Mouse (Mus musculus) hindbrain, embryonic 13.5 days (tissue): ENCODE measurements around the gene Olfr281. TPM values are rescaled to one million over a fixed set of nuclear protein-coding genes. Genes with fewer than 3 reads are reported as not detected.
"Not testable (repeated sequence)": the region's sequence is repeated elsewhere in the genome, so short reads cannot be mapped to it uniquely, and the experiment has no call there.

Experiments used
- ATAC-seq: fragments of 200-750 bp; cut with Nextera tagmentation; 2 replicates; pipeline ENCODE4 v1.8.0; 2017; ENCODE audit warnings: moderate TSS enrichment; ENCODE audit not compliant: low FRiP score
- H3K27ac ChIP-seq: fragments of 300-500 bp; sonication (generic); 2 replicates; pipeline ENCODE4 v1.5.1; 2015; ENCODE audit warnings: inconsistent platforms, mild to moderate bottlenecking, moderate library complexity
- H3K27me3 ChIP-seq: fragments of 300-500 bp; sonication (generic); 2 replicates; pipeline ENCODE4 v1.6.1; 2015; ENCODE audit warnings: mild to moderate bottlenecking, inconsistent platforms
- H3K36me3 ChIP-seq: fragments of 300-500 bp; sonication (generic); 2 replicates; pipeline ENCODE4 v1.6.1; 2015; ENCODE audit warnings: mild to moderate bottlenecking, inconsistent platforms
- H3K4me1 ChIP-seq: fragments of 300-500 bp; sonication (generic); replicated peaks from 2 replicates; pipeline ENCODE4 v1.6.1; 2015; ENCODE audit warnings: inconsistent platforms
- H3K4me2 ChIP-seq: fragments of 300-500 bp; sonication (generic); 2 replicates; pipeline ENCODE4 v1.6.1; 2015; ENCODE audit warnings: inconsistent platforms, mild to moderate bottlenecking, moderate library complexity
- H3K4me3 ChIP-seq: fragments of 300-500 bp; sonication (generic); 2 replicates; pipeline ENCODE4 v1.5.1; 2015; ENCODE audit warnings: mild to moderate bottlenecking, inconsistent platforms
- H3K9ac ChIP-seq: fragments of 300-500 bp; sonication (generic); 2 replicates; pipeline ENCODE4 v1.6.1; 2015; ENCODE audit warnings: mild to moderate bottlenecking, inconsistent platforms
- H3K9me3 ChIP-seq: fragments of 300-500 bp; sonication (generic); 2 replicates; pipeline ENCODE4 v1.6.1; 2016; ENCODE audit warnings: inconsistent platforms
- WGBS: fragments of 180-500 bp; shearing (Covaris S2); methylation state at CpG from one replicate; pipeline ENCODE4 v1.1.7; 2015; 5-methylcytosine and 5-hydroxymethylcytosine counted together
- polyA plus RNA-seq: library from polyadenylated mRNA; unstranded; fragments of >200 nt; fragmentation: Nextera tagmentation; extraction: Ambion mirVana; gene quantifications from 2 replicates; pipeline ENCODE4 v1.2.1, GENCODE M21; 2015

Gene Olfr281
- not detected in 2 replicates for polyA plus RNA-seq

GRCm38 (mm10) chr15:98452288-98452687, at the start of gene Olfr281:
Gene Olfr281, plus strand, starts transcription at chr15:98452588.
- Histone ChIP-seq H3K9me3 (no peaks in the 10 kb centered on the region), H3K36me3 (no peaks in the 10 kb centered on the region), H3K27ac (no peak within 1 kb of the TSS), H3K4me3 (no peak within 1 kb of the TSS), H3K27me3 (no peaks in the 10 kb centered on the region), H3K4me1 (no peaks in the 10 kb centered on the region), H3K9ac (no peak within 1 kb of the TSS), H3K4me2 (no peak within 1 kb of the TSS)
- ATAC-seq = no peak
- 93% methylated on average over 7 of the region's 7 CpGs for WGBS

DNA sequence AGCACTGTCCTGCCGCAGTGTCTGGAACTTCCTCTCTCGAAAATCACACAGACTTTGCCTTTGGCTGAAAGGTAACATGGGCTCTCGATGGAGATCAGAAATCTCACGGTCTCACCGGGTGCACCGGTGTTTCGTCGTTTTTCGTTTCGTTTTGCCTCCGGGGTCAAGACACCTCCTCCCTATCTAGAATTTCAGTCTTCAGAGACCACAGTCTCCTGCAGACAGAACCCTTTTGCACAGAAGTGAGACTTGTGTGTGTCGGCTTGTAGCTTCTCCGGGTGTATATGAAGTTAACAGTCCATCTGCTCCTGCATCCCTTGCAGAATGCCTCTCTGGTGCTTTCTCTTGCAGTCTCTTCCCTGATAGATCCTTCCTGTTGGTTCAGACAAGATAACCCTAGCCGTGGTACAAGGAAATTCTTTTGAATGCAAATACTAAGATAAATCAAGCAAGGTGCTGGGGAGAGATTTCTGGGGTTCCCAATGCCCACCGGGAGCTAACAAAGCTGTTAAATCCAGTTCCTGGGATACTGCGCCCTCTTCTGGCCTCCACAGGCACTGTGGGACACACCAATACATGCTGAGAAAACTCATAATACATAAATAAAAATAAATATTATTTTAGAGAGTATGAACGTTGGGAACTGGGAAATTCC, 43.9 kb upstream of the Olfr281 start:
- H3K27ac ChIP-seq = no peak overlapping the region
- H3K9ac ChIP-seq = no peak overlapping the region
- WGBS = 73% methylated on average over 17 of the region's 17 CpGs
- ATAC-seq = no peak
- no peaks in the 10 kb centered on the region for H3K4me1 ChIP-seq
- no peak overlapping the region for H3K4me3 ChIP-seq
- H3K36me3 ChIP-seq = no peaks in the 10 kb centered on the region
- H3K27me3 ChIP-seq = no peaks in the 10 kb centered on the region
- H3K4me2 ChIP-seq = no peak overlapping the region
- H3K9me3 ChIP-seq = peaks cover 3% of the 10 kb centered on the region; the same call in 1 of the 2 replicates

DNA sequence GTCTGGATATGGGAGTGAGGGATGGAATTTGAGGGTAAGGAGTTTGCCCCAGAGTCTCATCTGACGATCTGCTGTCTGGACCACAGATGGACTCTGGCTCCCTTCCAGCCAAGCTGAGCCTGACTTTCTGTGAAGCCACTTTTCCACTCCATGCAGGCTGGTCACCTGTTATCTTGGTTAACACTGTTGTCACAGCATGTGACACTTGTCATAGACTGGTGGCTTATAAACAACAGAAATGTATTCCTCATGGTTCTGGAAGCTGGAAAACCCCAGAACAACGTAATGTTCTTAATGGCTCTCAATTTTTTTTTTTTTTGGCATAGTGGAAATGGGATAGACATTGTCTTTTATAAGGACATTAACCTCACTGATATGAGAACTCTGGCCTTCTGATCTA, 42.8 kb upstream of the Olfr281 start:
- peaks cover 3% of the 10 kb centered on the region; the same call in 1 of the 2 replicates for H3K9me3 ChIP-seq
- H3K4me1 ChIP-seq = no peaks in the 10 kb centered on the region
- H3K27ac ChIP-seq = no peak overlapping the region
- no peaks in the 10 kb centered on the region for H3K27me3 ChIP-seq
- no peak for ATAC-seq
- H3K36me3 ChIP-seq = no peaks in the 10 kb centered on the region
- no peak overlapping the region for H3K4me3 ChIP-seq
- 94% methylated on average over 2 of the region's 2 CpGs for WGBS
- H3K9ac ChIP-seq = no peak overlapping the region
- H3K4me2 ChIP-seq = no peak overlapping the region

GRCm38 (mm10) chr15:98410249-98410648, 42.1 kb upstream of the Olfr281 start:
- no peaks in the 10 kb centered on the region for H3K27me3 ChIP-seq
- H3K4me2 ChIP-seq = no peak overlapping the region
- no peak overlapping the region for H3K9ac ChIP-seq
- H3K4me3 ChIP-seq = no peak overlapping the region
- H3K4me1 ChIP-seq = no peaks in the 10 kb centered on the region
- no peaks in the 10 kb centered on the region for H3K36me3 ChIP-seq
- H3K9me3 ChIP-seq = peaks cover 3% of the 10 kb centered on the region; the same call in 1 of the 2 replicates
- H3K27ac ChIP-seq = no peak overlapping the region
- ATAC-seq = no peak
- WGBS = 92% methylated on average over 6 of the region's 9 CpGs

GRCm38 (mm10) chr15:98415996-98416395, 36.4 kb upstream of the Olfr281 start:
- Histone ChIP-seq H3K36me3 (no peaks in the 10 kb centered on the region), H3K9me3 (no peaks in the 10 kb centered on the region), H3K9ac (no peak overlapping the region), H3K27ac (no peak overlapping the region), H3K27me3 (no peaks in the 10 kb centered on the region), H3K4me2 (no peak overlapping the region), H3K4me1 (no peaks in the 10 kb centered on the region), H3K4me3 (no peak overlapping the region)
- no peak for ATAC-seq
- 83% methylated on average over 4 of the region's 4 CpGs for WGBS

DNA sequence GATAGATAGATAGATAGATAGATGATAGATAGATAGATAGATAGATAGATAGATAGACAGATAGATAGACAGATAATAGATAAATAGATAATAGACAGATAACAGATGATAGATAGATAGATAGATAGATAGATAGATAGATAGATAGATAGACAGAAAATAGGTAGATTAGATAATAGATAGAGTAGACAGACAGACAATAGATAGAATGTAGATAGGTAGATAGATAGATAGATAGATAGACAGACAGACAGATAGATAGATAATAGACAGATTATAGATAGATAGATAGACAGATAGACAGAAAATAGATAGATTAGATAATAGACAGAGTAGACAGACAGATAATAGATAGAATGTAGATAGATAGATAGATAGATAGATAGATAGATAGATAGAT, 35.6 kb upstream of the Olfr281 start:
- not testable (repeated sequence) for H3K9ac ChIP-seq, H3K4me3 ChIP-seq, H3K27me3 ChIP-seq, H3K27ac ChIP-seq, H3K9me3 ChIP-seq, H3K36me3 ChIP-seq, H3K4me2 ChIP-seq, ATAC-seq, H3K4me1 ChIP-seq

- H3K27me3 ChIP-seq, H3K4me3 ChIP-seq, H3K27ac ChIP-seq, ATAC-seq, H3K9me3 ChIP-seq, H3K9ac ChIP-seq, H3K4me2 ChIP-seq, H3K36me3 ChIP-seq, H3K4me1 ChIP-seq: not testable (repeated sequence)
- WGBS = 63% methylated on average over 2 of the region's 3 CpGs
Observed at GRCm38 (mm10) chr15:98417285-98417684, 35.1 kb upstream of the Olfr281 start.

- no peaks in the 10 kb centered on the region for H3K4me1 ChIP-seq
- H3K9ac ChIP-seq = no peak overlapping the region
- no peak overlapping the region for H3K4me3 ChIP-seq
- H3K9me3 ChIP-seq = no peaks in the 10 kb centered on the region
- H3K27me3 ChIP-seq = no peaks in the 10 kb centered on the region
- no peak overlapping the region for H3K27ac ChIP-seq
- no peak overlapping the region for H3K4me2 ChIP-seq
- no peaks in the 10 kb centered on the region for H3K36me3 ChIP-seq
- 73% methylated on average over 7 of the region's 7 CpGs for WGBS
- ATAC-seq = no peak
Observed at GRCm38 (mm10) chr15:98418096-98418495, 34.3 kb upstream of the Olfr281 start.

DNA sequence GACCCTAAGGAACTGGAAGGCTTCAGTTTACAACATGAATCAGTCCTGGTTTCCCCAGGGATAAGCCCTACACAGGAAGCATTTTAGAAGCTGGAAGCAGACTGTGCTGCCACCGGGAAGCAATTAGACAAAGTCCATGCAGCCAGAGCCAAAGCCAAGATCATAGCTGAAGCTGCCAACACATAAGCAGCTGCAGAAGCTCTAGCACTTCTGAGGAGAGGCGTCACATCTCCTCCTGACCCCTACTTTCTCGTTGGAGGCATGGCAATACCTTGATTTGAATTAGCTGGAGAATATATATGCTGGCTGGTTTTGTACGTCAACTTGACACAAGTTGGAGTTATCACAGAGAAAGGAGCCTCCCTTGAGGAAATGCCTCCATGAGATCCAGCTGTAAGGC, 31.5 kb upstream of the Olfr281 start:
- 0 out of 2 replicates have a peak, but pooled peaks cover 3% of the 10 kb centered on the region for H3K4me1 ChIP-seq
- no peaks in the 10 kb centered on the region for H3K27me3 ChIP-seq
- no peak for ATAC-seq

DNA sequence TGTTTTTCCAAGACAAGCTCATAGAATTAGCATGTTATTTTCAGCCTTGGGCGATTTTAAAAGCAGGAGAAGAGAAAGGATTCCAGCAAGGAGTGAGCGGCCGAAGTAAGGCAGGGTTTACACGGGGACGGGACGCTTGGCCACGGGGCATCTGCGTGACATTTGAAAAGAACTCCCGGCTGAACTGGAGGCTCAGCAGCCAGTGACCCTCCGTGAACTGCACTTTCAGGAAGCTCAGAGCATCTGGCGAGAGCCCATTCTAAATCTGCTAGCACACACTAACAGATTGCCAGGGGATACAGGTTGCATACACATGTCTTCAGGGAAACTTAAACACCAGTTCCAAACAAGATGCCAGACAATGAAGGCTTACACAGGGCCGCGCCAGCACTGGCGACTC, 28.1 kb upstream of the Olfr281 start:
- H3K36me3 ChIP-seq = no peaks in the 10 kb centered on the region
- ATAC-seq = no peak
- WGBS = 66% methylated on average over 14 of the region's 14 CpGs
- H3K27me3 ChIP-seq = no peaks in the 10 kb centered on the region
- H3K9ac ChIP-seq = no peak overlapping the region
- 0 out of 2 replicates have a peak, but pooled peaks cover 3% of the 10 kb centered on the region for H3K4me1 ChIP-seq
- H3K9me3 ChIP-seq = no peaks in the 10 kb centered on the region
- H3K4me2 ChIP-seq = no peak overlapping the region
- no peak overlapping the region for H3K27ac ChIP-seq
- no peak overlapping the region for H3K4me3 ChIP-seq

More for the DNA sequence above, 31.5 kb upstream of the Olfr281 start:
- H3K27ac ChIP-seq = no peak overlapping the region
- no peaks in the 10 kb centered on the region for H3K36me3 ChIP-seq
- no peak overlapping the region for H3K4me3 ChIP-seq
- H3K4me2 ChIP-seq = no peak overlapping the region
- no peak overlapping the region for H3K9ac ChIP-seq
- 74% methylated on average over 4 of the region's 4 CpGs for WGBS
- H3K9me3 ChIP-seq = no peaks in the 10 kb centered on the region

GRCm38 (mm10) chr15:98424753-98425152, 27.6 kb upstream of the Olfr281 start:
- no peak for ATAC-seq
- Histone ChIP-seq H3K9me3 (no peaks in the 10 kb centered on the region), H3K36me3 (no peaks in the 10 kb centered on the region), H3K27me3 (no peaks in the 10 kb centered on the region), H3K4me3 (no peak overlapping the region), H3K27ac (no peak overlapping the region), H3K9ac (no peak overlapping the region), H3K4me1 (0 out of 2 replicates have a peak, but pooled peaks cover 3% of the 10 kb centered on the region), H3K4me2 (no peak overlapping the region)
- WGBS = 67% methylated on average over 6 of the region's 6 CpGs

- Histone ChIP-seq H3K9ac (no peak overlapping the region), H3K36me3 (no peaks in the 10 kb centered on the region), H3K4me1 (0 out of 2 replicates have a peak, but pooled peaks cover 3% of the 10 kb centered on the region), H3K27ac (no peak overlapping the region), H3K4me3 (no peak overlapping the region), H3K27me3 (no peaks in the 10 kb centered on the region), H3K9me3 (no peaks in the 10 kb centered on the region), H3K4me2 (no peak overlapping the region)
- 84% methylated on average over 7 of the region's 7 CpGs for WGBS
- no peak for ATAC-seq
Observed at GRCm38 (mm10) chr15:98425188-98425587, 27.2 kb upstream of the Olfr281 start.

DNA sequence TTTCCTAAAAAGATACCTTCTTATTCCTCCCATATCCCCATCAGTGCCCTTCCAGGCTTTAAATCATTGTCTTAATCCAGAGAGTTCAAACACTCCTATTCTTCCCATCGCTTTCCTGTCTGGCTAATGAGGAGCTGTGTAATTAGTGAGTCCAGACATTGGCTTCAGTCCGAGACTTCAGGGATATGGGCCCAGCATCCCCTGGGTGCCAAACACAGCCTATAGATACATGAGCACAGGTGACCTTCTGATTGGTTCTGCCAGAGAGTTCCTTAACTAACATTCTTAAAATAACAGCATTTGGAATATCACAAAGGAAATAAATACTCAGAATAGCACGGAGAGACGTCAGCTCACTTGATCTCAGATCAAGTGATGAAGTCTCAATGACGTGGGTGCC, 21.5 kb upstream of the Olfr281 start, which contains the start of gene Olfr282:
Gene Olfr282 (plus strand): TSS at position 301 of the 400 bp plus-strand sequence.
- not testable (repeated sequence) for H3K27me3 ChIP-seq, H3K4me2 ChIP-seq, H3K9ac ChIP-seq, H3K9me3 ChIP-seq, ATAC-seq, H3K4me3 ChIP-seq, H3K36me3 ChIP-seq, H3K4me1 ChIP-seq, H3K27ac ChIP-seq
- WGBS = 85% methylated on average over 5 of the region's 5 CpGs
